Mouse (Mus musculus) cortical plate, adult 2 months (tissue): ENCODE measurements around the gene Kansl1l. TPM values are rescaled to one million over a fixed set of nuclear protein-coding genes. Genes with fewer than 3 reads are reported as not detected.

Experiments used
- H3K27ac ChIP-seq: fragments of 200-500 bp; 2 replicates; pipeline ENCODE4 v1.5.1; 2012; ENCODE audit warnings: low read length, control low read depth, inconsistent platforms; ENCODE audit not compliant: insufficient read depth
- H3K4me1 ChIP-seq: fragments of 200-500 bp; 2 replicates; pipeline ENCODE4 v1.6.1; 2011; ENCODE audit warnings: low read length; ENCODE audit not compliant: control insufficient read depth, insufficient read depth
- H3K4me3 ChIP-seq: fragments of 200-500 bp; 2 replicates; pipeline ENCODE4 v1.5.1; 2011; ENCODE audit warnings: mild to moderate bottlenecking, low read length, control low read depth; ENCODE audit not compliant: insufficient read depth
- CTCF ChIP-seq: fragments of 200-500 bp; IDR thresholded peaks from 2 replicates; pipeline ENCODE4 v1.5.1; 2011; ENCODE audit warnings: mild to moderate bottlenecking, control low read depth, low read length; ENCODE audit not compliant: insufficient read depth; ENCODE audit errors: extremely low read depth
- POLR2A ChIP-seq: fragments of 200-500 bp; IDR thresholded peaks from 2 replicates; pipeline ENCODE4 v1.6.1; 2011; ENCODE audit warnings: mild to moderate bottlenecking, low read length, control low read depth; ENCODE audit not compliant: insufficient read depth; ENCODE audit errors: extremely low read depth
- polyA plus RNA-seq: library from polyadenylated mRNA; depleted of rRNA; stranded (reverse); fragments of >200 nt; gene quantifications from 2 replicates; pipeline ENCODE4 v1.2.3, GENCODE M21; 2012; rRNA removed

Kansl1l gene
- polyA plus RNA-seq = 7.9 and 8.0 TPM in 2 replicates

DNA sequence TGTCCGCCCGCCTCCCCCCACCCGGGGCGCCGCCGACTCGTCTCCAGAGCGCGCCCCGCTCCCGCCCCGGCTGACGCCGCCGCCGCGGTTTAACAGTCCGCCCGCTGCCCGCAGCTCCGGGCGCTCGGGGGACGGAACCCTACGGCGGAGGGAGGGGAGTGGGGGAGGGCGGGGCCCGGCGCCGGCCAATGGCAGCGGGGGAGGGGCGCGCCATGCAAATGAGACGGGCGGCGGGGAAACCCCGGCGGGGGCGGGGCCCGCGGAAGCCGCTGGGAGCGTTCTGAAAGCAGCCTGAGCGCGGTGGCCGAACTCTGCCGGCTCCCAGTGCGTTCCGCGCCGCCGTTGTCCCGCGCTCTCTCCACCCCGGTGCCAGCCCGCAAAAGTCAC lies at the start of gene Kansl1l:
Gene Kansl1l (minus strand): TSS at position 110 of the 387 bp plus-strand sequence.
- Histone ChIP-seq H3K4me1 (peaks cover 4% of the 10 kb centered on the region; the same call in 1 of the 2 replicates), H3K4me3 (peak within 1 kb of the TSS; percentile 85), H3K27ac (peak within 1 kb of the TSS; percentile 96)
- TF ChIP-seq POLR2A = no peak; the same call in 1 of the 2 replicates
- no peak for TF ChIP-seq CTCF

DNA sequence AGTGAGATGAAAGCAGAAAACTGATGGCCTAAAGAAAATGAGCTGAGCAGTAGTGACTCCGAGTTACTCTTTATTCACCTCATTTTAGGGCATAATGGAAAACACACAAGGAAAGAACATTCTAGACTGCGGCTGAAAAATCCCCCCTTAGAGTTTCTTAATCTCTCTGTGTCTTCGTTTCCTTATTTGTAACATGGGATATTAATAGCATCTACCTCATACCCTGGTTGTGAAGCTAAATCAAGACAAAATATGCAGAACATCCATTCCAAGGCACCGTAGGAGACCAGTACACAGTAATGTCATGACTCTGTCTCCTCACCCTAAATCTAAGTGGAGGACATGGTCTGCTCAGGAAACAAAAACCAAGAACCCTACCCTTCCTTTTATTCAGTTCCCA lies 48.3 kb upstream of the Kansl1l start:
- TF ChIP-seq POLR2A (no peak), CTCF (no peak)
- H3K27ac ChIP-seq = no peak overlapping the region
- H3K4me3 ChIP-seq = no peak overlapping the region
- no peaks in the 10 kb centered on the region for H3K4me1 ChIP-seq

DNA sequence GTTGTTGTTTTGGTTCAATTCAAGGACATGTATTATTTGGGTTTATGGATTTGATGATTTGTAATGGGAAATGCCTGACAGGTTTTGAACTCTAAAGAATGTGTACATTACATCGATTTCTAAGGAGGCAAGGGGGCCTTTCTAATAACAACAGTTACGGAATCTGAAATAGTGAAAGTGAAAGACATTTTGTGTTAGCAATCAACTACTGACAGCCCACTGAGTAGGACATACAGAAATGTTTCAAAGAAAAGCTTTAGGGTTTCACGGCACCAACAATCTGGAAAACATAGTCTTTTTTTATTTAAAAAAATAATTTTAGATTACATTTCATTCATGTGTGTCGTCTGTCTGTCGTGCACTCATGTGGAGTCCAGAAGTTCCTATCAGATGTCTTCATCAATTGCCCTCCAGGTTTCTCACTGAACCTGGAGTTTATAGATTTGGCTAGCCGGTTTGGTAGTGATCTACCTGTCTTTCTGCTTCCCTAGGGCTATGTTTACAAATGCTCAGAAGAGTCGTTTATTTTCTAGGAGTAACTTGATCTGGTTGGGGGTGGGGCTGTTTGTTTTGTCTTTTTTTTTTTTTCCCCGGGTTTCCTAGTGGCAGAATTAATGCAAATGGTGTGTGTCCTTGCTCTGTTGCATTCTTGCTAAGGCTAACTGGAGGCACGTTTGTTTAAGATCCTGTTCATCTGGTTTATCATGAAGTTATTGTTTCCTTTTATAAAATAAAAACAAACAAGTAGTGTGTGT lies 46.6 kb upstream of the Kansl1l start:
- Histone ChIP-seq H3K27ac (no peak overlapping the region), H3K4me3 (peak overlapping the region; percentile 43; the same call in 1 of the 2 replicates), H3K4me1 (no peaks in the 10 kb centered on the region)
- TF ChIP-seq CTCF = no peak
- TF ChIP-seq POLR2A = no peak

GRCm38 (mm10) chr1:66862712-66863511 lies 45.5 kb upstream of the Kansl1l start, which contains the start of gene Acadl:
TSS of gene Acadl (minus strand) at chr1:66863277.
- H3K4me1 ChIP-seq = no peaks in the 10 kb centered on the region
- peak within 1 kb of the TSS; percentile 86 for H3K27ac ChIP-seq
- TF ChIP-seq CTCF = no peak
- no peak for TF ChIP-seq POLR2A
- peak within 1 kb of the TSS; percentile 43 for H3K4me3 ChIP-seq

GRCm38 (mm10) chr1:66861764-66862672 lies 44.7 kb upstream of the Kansl1l start:
- Histone ChIP-seq H3K27ac (no peak overlapping the region), H3K4me1 (no peaks in the 10 kb centered on the region), H3K4me3 (peak overlapping the region; percentile 43)
- no peak for TF ChIP-seq POLR2A
- TF ChIP-seq CTCF = no peak

DNA sequence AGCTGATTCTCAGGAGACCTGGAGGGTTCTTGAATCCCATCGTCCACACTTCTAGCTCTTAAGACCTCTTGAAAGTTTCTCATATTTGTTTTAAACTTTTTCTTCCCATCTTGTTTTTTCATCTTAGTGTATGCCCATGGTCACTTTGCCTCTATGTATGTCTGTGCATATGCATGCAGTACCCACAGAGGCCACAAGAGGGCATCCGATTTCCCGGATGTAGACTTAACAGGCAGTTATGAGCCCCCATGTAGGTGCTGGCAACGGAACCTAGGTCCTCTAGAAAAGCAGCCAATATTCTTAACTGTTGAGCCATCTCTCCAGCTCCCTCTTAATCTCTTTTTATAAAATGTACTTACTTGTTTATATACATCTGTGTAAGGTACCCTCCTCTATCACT lies 30.1 kb upstream of the Kansl1l start:
- Histone ChIP-seq H3K4me3 (no peak overlapping the region), H3K4me1 (no peaks in the 10 kb centered on the region), H3K27ac (no peak overlapping the region)
- TF ChIP-seq CTCF (no peak), POLR2A (no peak)

GRCm38 (mm10) chr1:66845690-66846318 lies 28.4 kb upstream of the Kansl1l start:
- no peak overlapping the region for H3K4me3 ChIP-seq
- TF ChIP-seq POLR2A (no peak), CTCF (no peak)

DNA sequence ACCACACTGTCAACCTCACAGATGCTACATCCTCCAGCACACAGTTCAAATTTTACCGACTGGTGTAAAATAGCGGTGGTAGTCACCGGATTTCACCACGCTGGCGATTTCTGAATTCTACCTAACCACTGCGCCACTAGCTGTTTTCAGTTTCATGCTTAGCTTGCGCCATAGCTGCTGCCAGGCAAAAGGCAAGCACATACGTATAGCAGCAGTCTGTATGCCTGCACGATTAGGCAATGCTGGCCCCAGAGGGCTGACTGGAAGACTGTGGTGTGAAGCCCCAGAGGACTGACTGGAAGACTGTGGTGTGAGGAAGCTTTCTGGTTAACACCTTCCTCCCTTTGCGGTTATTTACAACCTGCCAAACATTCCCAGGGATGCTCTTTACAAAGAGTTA lies 24.6 kb upstream of the Kansl1l start:
- TF ChIP-seq POLR2A (no peak), CTCF (no peak)
- no peak overlapping the region for H3K27ac ChIP-seq
- H3K4me1 ChIP-seq = no peaks in the 10 kb centered on the region
- H3K4me3 ChIP-seq = no peak overlapping the region

More at GRCm38 (mm10) chr1:66845690-66846318, 28.4 kb upstream of the Kansl1l start:
- Histone ChIP-seq H3K4me1 (no peaks in the 10 kb centered on the region), H3K27ac (no peak overlapping the region)

DNA sequence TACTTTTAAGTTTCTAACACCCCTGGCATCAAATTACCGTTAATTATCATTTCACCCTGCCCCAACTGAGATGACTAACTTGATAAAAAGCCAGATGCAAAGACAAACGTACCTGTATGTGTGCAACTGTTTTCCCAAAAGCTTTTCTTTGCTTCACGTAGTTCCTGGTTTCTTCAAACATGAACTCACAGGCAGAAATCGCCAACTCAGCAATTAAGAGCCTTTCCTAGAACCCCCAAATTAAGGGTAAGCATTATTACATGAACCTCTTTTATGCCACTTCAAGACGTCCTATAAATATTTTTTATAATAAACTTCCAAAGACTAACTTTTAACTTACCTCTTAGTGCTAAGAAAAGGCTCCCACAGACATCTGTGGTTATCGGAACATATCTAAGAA lies 24.1 kb upstream of the Kansl1l start:
- TF ChIP-seq POLR2A (no peak), CTCF (no peak)
- Histone ChIP-seq H3K27ac (no peak overlapping the region), H3K4me1 (no peaks in the 10 kb centered on the region), H3K4me3 (no peak overlapping the region)
